Mouse (Mus musculus) bone marrow macrophage, adult 2 months (primary cell): ENCODE measurements around the gene Kdm4a.

ENCODE experiments used
- CTCF ChIP-seq: IDR thresholded peaks from 2 replicates; pipeline ENCODE4 v1.5.1; 2012; ENCODE audit warnings: low read depth, mild to moderate bottlenecking, low read length, moderate library complexity
- POLR2A ChIP-seq: IDR thresholded peaks from 2 replicates; pipeline ENCODE4 v1.6.1; 2012; ENCODE audit warnings: mild to moderate bottlenecking, low read depth, low read length, borderline replicate concordance

GRCm38 (mm10) chr4:118198606-118199005 is 18.8 kb upstream of the Kdm4a start:
- no peak for TF ChIP-seq POLR2A
- TF ChIP-seq CTCF: no peak
